Mouse (Mus musculus) liver, embryonic 14.5 days (tissue): ENCODE measurements around the gene Fcgr4. TPM values are rescaled to one million over a fixed set of nuclear protein-coding genes. Genes with fewer than 3 reads are reported as not detected.
A peak's percentile ranks its signal among the peaks of the same experiment; 100 is the strongest.
"Not testable (repeated sequence)": the region's sequence is repeated elsewhere in the genome, so short reads cannot be mapped to it uniquely, and the experiment has no call there.

Source experiments
- ATAC-seq: fragments of 200-750 bp; cut with Nextera tagmentation; 2 replicates; pipeline ENCODE4 v1.8.0; 2017; ENCODE audit warnings: moderate number of reproducible peaks, mild to moderate bottlenecking, moderate library complexity; ENCODE audit not compliant: insufficient read depth
- DNase-seq, 3 experiments: peaks; one replicate each; pipeline ENCODE4 v3.0.0-alpha.2; 2012 to 2013; ENCODE audit warnings: low read depth in 3 of 3, low spot score in 3 of 3
- H3K27ac ChIP-seq: fragments of 300-500 bp; sonication (generic); 2 replicates; pipeline ENCODE4 v1.5.1; 2014; ENCODE audit warnings: moderate library complexity, mild to moderate bottlenecking, control low read depth, inconsistent platforms
- H3K27me3 ChIP-seq: fragments of 300-500 bp; sonication (generic); 2 replicates; pipeline ENCODE4 v1.6.1; 2014; ENCODE audit warnings: mild to moderate bottlenecking, low read length, moderate library complexity; ENCODE audit not compliant: control insufficient read depth, insufficient read depth
- H3K36me3 ChIP-seq: fragments of 300-500 bp; sonication (generic); replicated peaks from 2 replicates; pipeline ENCODE4 v1.6.1; 2014; ENCODE audit warnings: low read depth; ENCODE audit not compliant: control insufficient read depth, insufficient read depth
- H3K4me1 ChIP-seq, 2 experiments: fragments of 200-500 bp in 1 of 2; fragments of 300-500 bp in 1 of 2; sonication (generic) in 1 of 2; replicated peaks; 2 replicates each; pipeline ENCODE4 v1.6.1; 2012 to 2014; ENCODE audit warnings: antibody characterized with exemption in 1 of 2, inconsistent platforms in 1 of 2, low read length in 1 of 2; ENCODE audit not compliant: control insufficient read depth in 2 of 2, insufficient read depth in 2 of 2
- H3K4me2 ChIP-seq: fragments of 300-500 bp; sonication (generic); 2 replicates; pipeline ENCODE4 v1.6.1; 2014; ENCODE audit warnings: low read depth, mild to moderate bottlenecking, control low read depth, moderate library complexity
- H3K4me3 ChIP-seq, 2 experiments: fragments of 200-500 bp in 1 of 2; fragments of 300-500 bp in 1 of 2; sonication (generic) in 1 of 2; 2 replicates each; pipeline ENCODE4 v1.5.1; 2012 to 2014; ENCODE audit warnings: low read depth in 2 of 2, low read length in 2 of 2, mild to moderate bottlenecking in 2 of 2, control low read depth in 1 of 2, inconsistent platforms in 1 of 2, moderate library complexity in 1 of 2; ENCODE audit not compliant: insufficient read depth in 1 of 2
- H3K9ac ChIP-seq: fragments of 300-500 bp; sonication (generic); replicated peaks from 2 replicates; pipeline ENCODE4 v1.6.1; 2014; ENCODE audit warnings: mild to moderate bottlenecking, control low read depth, moderate library complexity
- H3K9me3 ChIP-seq: fragments of 300-500 bp; sonication (generic); 2 replicates; pipeline ENCODE4 v1.6.1; 2016; ENCODE audit warnings: low read length, mixed read lengths; ENCODE audit not compliant: control insufficient read depth
- CTCF ChIP-seq: IDR thresholded peaks from 2 replicates; pipeline ENCODE4 v1.5.1; 2016; ENCODE audit warnings: antibody characterized with exemption, low read depth, control low read depth
- WGBS: fragments of 180-500 bp; shearing (Covaris S2); extraction: QIAGEN DNeasy Blood & Tissue Kit; methylation state at CpG from one replicate; pipeline ENCODE4 v1.1.7; 2014; ENCODE audit not compliant: insufficient replicate concordance; 5-methylcytosine and 5-hydroxymethylcytosine counted together
- polyA plus RNA-seq, 2 experiments: library from polyadenylated mRNA; depleted of rRNA in 1 of 2; stranded (reverse) in 1 of 2; unstranded in 1 of 2; fragments of >200 nt; fragmentation: Nextera tagmentation in 1 of 2; extraction: Ambion mirVana in 1 of 2; gene quantifications; 2 replicates each; pipeline versions ENCODE4 v1.2.1 to v1.2.3; 2012 to 2014

Fcgr4 gene
- polyA plus RNA-seq, 2 experiments = 1.7 to 2.6 TPM

- H3K36me3 ChIP-seq, H3K9me3 ChIP-seq, H3K27ac ChIP-seq, H3K4me1 ChIP-seq, H3K9ac ChIP-seq: not testable (repeated sequence)
- 1% methylated on average over 38 of the region's 75 CpGs for WGBS
- H3K4me3 ChIP-seq = peak within 1 kb of the TSS; percentile 10 to 36
- ATAC-seq = peak; percentile 69
- peak; percentile 55 to 72 (median 69) for DNase-seq
- TF ChIP-seq CTCF = peak; percentile 65
- H3K27me3 ChIP-seq = peaks cover 20% of the 10 kb centered on the region
- peak within 1 kb of the TSS; percentile 53 for H3K4me2 ChIP-seq
Observed at GRCm38 (mm10) chr1:171064491-171065242, 45.9 kb downstream of the Fcgr4 start, which contains the start of gene Fcgr3. Gene Fcgr3 (minus strand): TSS chr1:171064935.

DNA sequence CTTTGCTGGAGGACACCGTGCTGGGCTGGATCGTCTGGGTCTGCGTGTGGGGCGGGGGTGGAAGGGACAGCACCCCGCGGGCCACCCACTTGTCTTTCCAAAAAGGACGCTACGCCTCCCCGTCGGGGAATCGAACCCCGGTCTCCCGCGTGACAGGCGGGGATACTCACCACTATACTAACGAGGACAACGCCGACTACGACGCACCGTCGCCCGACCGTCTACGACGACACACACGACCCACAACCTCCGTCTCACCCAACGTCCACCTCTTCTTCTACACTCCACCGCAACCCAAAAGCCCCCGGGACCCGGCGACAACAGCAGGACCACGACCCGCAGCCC is 46.5 kb downstream of the Fcgr4 start:
- Histone ChIP-seq H3K27me3 (peaks cover 24% of the 10 kb centered on the region), H3K4me3 (peak overlapping the region in 1 of 2 experiments; percentile 26; a peak in 1 of 4 replicates), H3K4me2 (peak overlapping the region; percentile 53)
- not testable (repeated sequence) for DNase-seq, H3K27ac ChIP-seq, H3K9ac ChIP-seq, H3K36me3 ChIP-seq, H3K9me3 ChIP-seq, H3K4me1 ChIP-seq
- ATAC-seq = peak; percentile 56
- under 1% methylated on average over 18 of the region's 35 CpGs for WGBS

DNA sequence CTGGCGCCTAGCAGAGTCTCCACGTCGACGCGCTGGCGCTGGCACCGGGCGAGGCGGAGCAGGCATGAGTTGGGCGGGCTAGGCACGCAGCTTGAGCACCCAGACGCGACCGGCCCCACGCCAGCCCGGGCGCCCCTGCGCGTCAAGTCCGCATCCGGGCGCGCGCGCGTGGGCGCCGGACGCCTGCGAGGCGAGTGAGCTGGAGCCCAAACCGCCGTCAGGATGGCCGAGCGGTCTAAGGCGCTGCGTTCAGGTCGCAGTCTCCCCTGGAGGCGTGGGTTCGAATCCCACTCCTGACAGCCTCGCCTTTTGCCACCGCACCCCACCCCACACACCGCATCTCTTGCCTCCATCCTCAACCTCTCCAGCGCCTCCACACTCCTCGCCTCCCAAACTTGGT is 47.0 kb downstream of the Fcgr4 start:
- peak; percentile 5 for ATAC-seq
- Histone ChIP-seq H3K4me2 (peak overlapping the region; percentile 50), H3K27me3 (peaks cover 24% of the 10 kb centered on the region), H3K4me3 (peak overlapping the region in 1 of 2 experiments; percentile 29; a peak in 1 of 4 replicates)
- not testable (repeated sequence) for H3K9ac ChIP-seq, H3K4me1 ChIP-seq, H3K36me3 ChIP-seq, H3K27ac ChIP-seq, DNase-seq, H3K9me3 ChIP-seq
- WGBS = 6% methylated on average over 26 of the region's 45 CpGs

GRCm38 (mm10) chr1:171066583-171066982 is 47.9 kb downstream of the Fcgr4 start:
- 16% methylated on average over 2 of the region's 10 CpGs for WGBS
- not testable (repeated sequence) for H3K9me3 ChIP-seq, H3K4me2 ChIP-seq, H3K27ac ChIP-seq, H3K9ac ChIP-seq, H3K36me3 ChIP-seq, DNase-seq, H3K4me1 ChIP-seq, H3K4me3 ChIP-seq
- peak; percentile 66 for ATAC-seq
- peaks cover 28% of the 10 kb centered on the region for H3K27me3 ChIP-seq

- not testable (repeated sequence) for H3K9ac ChIP-seq, H3K4me1 ChIP-seq, H3K27ac ChIP-seq, H3K4me3 ChIP-seq, H3K4me2 ChIP-seq, H3K36me3 ChIP-seq, ATAC-seq, H3K9me3 ChIP-seq, DNase-seq
- H3K27me3 ChIP-seq = peaks cover 28% of the 10 kb centered on the region
- 32% methylated on average over 5 of the region's 5 CpGs for WGBS
Observed at GRCm38 (mm10) chr1:171067928-171068327, 49.2 kb downstream of the Fcgr4 start.

- ATAC-seq, H3K27ac ChIP-seq, H3K9me3 ChIP-seq, H3K9ac ChIP-seq, H3K36me3 ChIP-seq, H3K4me2 ChIP-seq, H3K4me1 ChIP-seq, DNase-seq, H3K4me3 ChIP-seq: not testable (repeated sequence)
- peaks cover 21% of the 10 kb centered on the region for H3K27me3 ChIP-seq
- WGBS = 53% methylated on average over 3 of the region's 3 CpGs
Observed at GRCm38 (mm10) chr1:171069508-171069907, 50.8 kb downstream of the Fcgr4 start.

DNA sequence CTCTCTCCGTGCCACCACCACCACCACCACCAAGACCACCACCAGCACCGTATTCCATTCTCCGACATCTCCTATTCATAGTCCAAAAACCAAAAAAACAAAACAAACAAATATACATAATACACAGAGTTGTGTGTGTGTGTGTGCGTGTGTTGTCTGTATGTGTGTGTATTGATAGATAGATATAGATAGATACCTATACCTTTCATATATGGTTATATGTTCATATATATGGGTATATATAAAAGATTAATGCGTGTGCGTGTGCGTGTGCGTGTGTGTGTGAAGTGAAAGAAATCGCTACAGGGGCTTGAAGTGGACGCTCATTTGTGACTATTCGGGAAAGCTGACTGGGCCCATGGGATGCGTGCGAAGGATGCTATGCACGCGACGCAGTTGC is 52.2 kb downstream of the Fcgr4 start:
- not testable (repeated sequence) for H3K9ac ChIP-seq, H3K4me2 ChIP-seq, H3K4me1 ChIP-seq, ATAC-seq, H3K36me3 ChIP-seq, DNase-seq, H3K4me3 ChIP-seq, H3K9me3 ChIP-seq, H3K27ac ChIP-seq
- peaks cover 17% of the 10 kb centered on the region for H3K27me3 ChIP-seq
- WGBS = 19% methylated on average over 11 of the region's 16 CpGs

DNA sequence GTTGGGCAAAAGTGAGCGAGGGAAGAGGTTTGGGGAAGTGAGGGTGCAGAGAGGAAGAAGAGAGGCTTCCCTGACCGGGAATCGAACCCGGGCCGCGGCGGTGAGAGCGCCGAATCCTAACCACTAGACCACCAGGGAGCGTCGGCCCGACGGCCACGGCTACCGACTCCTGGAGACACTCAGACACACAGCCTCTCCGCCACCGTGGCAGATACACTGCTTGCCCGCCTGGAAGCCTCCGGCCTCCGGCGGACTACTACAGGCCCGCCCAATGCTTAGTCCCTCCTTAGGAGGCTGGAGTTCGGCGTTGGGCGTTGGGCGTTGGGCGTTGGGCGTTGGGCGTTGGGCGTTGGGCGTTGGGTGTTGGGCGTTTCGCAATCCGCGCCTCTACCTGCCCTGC is 53.0 kb downstream of the Fcgr4 start:
- no CpG with 5 or more reads among the region's 35 CpGs for WGBS
- H3K27ac ChIP-seq, H3K36me3 ChIP-seq, DNase-seq, H3K4me3 ChIP-seq, H3K9ac ChIP-seq, H3K9me3 ChIP-seq, H3K4me1 ChIP-seq, H3K4me2 ChIP-seq: not testable (repeated sequence)
- peak; percentile 73 for ATAC-seq
- peaks cover 17% of the 10 kb centered on the region for H3K27me3 ChIP-seq
